Mouse (Mus musculus) gastrocnemius, postnatal 25 days (tissue): ENCODE results near the gene Tctn1. TPM values are rescaled to one million over a fixed set of nuclear protein-coding genes. Genes with fewer than 3 reads are reported as not detected.

Experiments used
- total RNA-seq, 2 experiments: library from RNA; stranded (reverse); gene quantifications; 1 replicate in 1 of 2; 2 replicates in 1 of 2; pipeline ENCODE4 v1.2.3; 2021

Tctn1 gene
- total RNA-seq, 2 experiments from 2014 or later, result 1.9 to 2.2 TPM

Other genes starting within 250 kb of the Tctn1 start
- gene Cux2, start 214.4 kb downstream of the Tctn1 start, total RNA-seq, result 1 to 10 TPM; 1.8 to 6.9 TPM
- 1,000 to 10,000 TPM in 1 of 2 experiments, 100 to 1,000 TPM in 1; 354 to 1,320 TPM for gene Myl2, start 163.5 kb downstream of the Tctn1 start, total RNA-seq
- not detected for gene Ccdc63, start 123.6 kb downstream of the Tctn1 start, total RNA-seq
- gene Ppp1cc, start 106.2 kb downstream of the Tctn1 start, total RNA-seq, result 100 to 1,000 TPM; 111 to 125 TPM
- 1 to 10 TPM in 1 of 2 experiments, under 1 TPM in 1; 0.67 to 1.1 TPM for gene Hvcn1, start 57.7 kb downstream of the Tctn1 start, total RNA-seq
- gene Pptc7, start 19.9 kb upstream of the Tctn1 start, total RNA-seq, result 10 to 100 TPM; 78.9 to 87.0 TPM
- gene Rad9b, start 89.8 kb upstream of the Tctn1 start, total RNA-seq, result under 1 TPM; 0.23 to 0.35 TPM
- 10 to 100 TPM; 38.2 to 39.6 TPM for gene Vps29, start 89.9 kb upstream of the Tctn1 start, total RNA-seq
- 10 to 100 TPM; 20.4 to 21.4 TPM for gene Gpn3, start 107.4 kb upstream of the Tctn1 start, total RNA-seq
- gene Fam216a, start 107.9 kb upstream of the Tctn1 start, total RNA-seq, result 1 to 10 TPM; 5.8 to 6.1 TPM
- gene Arpc3, start 127.4 kb upstream of the Tctn1 start, total RNA-seq, result 10 to 100 TPM; 46.8 to 54.9 TPM
- 10 to 100 TPM; 12.3 to 13.4 TPM for gene Anapc7, start 157.2 kb upstream of the Tctn1 start, total RNA-seq
- 100 to 1,000 TPM; 101 to 561 TPM for gene Atp2a2, start 237.8 kb upstream of the Tctn1 start, total RNA-seq